Mouse (Mus musculus) cerebellum, adult 11-12 months (tissue): ENCODE results near the gene Pola2.

ENCODE experiments used
- DNase-seq: peaks from one replicate; pipeline ENCODE4 v3.0.0; 2022

Gene Pola2

DNA sequence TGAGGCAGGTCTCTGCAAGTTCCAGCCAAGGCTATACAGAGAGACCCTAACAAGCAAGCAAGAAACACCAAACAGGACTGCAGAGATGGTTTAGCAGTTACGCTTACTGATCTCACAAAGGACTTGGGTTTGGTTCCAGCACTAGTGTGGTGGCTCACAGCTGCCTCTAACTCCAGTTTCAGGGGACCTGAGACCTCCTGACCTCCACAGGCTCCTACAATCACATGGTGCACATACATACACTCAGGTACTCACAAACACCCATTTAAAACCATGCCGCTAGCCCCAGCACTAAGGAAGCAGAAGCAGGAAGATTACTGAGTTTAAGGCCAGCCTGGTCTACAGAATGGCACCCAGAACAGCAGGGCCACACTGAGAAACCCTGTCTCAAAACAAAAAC, 802 bp upstream of the Pola2 start:
- no peak for DNase-seq

DNA sequence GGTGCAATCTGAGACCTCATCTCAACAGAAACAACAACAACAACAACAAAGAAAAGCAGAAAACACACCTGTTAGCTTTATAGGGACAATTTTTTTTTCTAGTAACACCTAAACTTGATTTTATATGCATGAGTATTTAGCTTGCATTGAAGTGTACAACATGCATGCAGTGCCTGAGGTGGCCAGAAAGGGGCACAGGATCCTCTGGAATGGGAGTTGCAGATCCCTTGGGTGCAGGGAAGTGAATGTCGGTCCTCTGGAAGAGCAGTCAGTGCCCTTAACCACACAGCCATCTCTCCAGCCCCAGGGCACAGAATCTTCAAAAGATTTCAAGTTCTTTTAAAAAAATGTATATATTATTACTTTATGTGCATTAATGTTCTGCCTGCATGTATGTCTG, 1.4 kb downstream of the Pola2 start:
- no peak for DNase-seq

DNA sequence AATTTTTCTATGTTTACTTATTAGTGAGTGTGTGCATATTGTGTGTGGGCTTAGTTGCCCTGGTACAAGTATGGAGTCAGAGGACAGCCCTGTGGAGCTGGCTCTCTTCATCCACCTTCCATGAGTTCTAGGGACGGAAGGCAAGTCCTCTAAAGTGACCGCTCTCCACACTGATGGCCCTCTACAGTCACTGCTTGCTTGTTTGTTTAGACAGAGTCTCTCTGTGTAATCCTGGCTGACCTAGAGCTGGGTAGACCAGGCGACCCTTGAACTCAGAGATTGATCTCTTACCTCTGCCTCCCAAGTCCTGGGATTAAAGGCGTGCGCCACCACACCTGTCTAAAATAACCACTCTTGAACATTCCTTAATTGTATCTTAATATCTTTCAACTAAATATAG, 6.6 kb downstream of the Pola2 start:
- DNase-seq = no peak

DNA sequence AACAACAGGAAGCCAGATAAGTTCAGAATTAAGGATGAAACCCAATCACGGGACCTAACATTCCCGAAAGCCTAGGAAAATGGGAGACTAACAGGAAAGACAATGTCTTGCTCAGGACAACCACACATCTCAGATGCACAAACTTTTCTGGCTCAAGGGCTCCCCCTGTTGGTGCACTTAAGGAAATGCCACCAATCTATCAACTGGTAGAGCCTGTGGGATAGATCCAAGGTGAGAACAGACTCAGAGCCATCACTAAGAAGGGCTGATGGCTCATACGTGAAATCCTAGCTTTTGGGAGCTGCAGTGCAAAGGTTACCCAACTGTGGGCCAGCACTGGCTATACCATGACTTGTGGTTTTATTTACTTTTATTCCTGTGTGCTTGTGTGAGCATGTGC, 7.3 kb downstream of the Pola2 start:
- DNase-seq = peak; percentile 76

DNA sequence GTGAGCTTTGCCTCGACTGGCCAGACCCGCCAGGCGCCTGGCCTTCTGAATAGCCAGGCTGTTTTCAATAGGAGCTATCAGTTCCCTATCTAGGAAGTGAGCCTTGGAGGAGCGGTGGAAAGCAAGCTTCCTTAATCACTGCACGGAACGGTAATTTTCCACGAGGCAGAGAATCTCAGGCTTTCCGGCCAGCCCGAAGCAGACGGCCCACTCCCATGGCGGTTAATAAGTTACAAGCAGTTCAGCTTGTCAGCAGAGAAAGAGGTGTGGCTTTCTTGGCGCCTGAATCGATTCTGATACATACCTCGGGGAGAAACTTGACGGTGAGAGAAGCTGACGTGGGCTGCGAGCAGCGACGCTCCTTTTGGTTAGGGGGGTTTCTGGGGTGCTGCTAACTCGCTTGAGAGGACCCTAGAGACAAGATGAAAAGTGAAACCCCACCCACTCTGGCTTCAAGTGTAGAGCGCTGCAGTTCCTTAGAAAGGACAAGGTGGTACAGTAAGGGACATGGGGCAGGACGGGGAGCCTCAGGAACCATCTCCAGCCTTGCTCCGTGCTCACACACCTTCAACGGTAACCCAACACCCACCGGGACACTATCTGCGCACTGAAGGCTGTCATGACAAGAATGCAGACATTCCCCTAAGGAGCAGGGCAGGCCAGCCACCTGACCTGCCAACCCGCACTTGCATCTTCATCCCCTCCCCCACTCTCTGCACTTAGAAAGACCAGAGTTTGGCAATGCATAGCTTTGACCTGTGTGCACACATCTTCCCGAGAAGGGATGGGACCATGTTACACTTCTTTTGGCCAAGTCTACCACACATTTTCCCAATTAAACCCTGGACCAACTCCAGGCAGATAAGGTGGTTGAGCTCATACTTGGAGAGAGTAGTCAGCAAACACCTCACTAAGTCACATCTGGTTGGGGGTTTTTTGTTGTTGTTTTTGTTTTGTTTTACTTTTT, 8.0 kb downstream of the Pola2 start:
- DNase-seq = no peak

DNA sequence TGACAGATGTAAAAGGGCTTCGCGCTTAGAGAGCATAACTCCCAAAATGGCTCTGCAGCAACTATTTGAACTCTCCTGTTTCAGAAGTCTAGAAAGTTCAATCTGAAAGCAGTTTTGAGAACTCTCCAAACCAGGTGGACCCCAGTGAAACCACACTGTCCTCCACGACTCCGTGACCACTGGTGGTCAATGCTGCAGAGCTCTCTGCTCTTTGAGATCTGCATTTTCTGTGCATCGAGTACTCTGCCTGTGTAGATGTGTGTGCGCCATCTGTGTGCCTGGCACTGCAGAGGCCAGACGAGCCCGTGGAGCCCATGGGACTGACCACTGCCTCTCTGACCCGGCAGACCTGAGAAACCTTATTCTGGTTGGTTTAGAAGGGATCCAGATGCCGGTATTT, 9.1 kb downstream of the Pola2 start:
- no peak for DNase-seq

DNA sequence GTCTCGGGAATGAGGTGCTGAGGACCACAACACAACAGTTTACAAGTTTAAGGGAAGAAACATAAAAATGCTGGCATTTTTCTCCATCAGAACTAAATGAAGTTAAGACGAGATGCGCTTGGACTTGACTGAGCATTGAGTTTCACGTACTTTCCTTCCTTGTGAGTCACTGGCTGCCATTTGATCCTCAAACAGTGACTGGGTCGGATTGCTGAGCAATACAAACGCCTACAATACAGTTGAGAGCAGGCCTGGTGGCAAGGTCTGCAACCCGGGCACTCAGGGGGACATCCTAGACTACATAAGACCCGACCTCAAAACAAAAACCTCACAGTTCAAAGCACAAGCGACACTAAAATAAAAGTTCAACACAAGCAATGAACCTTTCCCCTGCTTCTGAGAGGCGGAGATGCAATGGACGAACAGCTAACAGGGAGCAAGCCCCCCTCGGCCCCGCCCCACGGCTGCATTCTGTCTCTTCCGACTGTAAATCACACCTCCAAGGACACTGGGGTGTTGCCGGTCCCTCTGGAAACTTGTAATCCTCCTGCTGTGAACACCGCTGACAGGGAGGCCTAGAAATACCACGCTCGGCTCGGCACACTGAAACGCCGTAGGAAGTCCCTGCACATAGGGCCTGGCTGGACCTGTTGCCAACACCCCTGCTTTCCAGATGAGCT, 9.8 kb downstream of the Pola2 start:
- DNase-seq = no peak

DNA sequence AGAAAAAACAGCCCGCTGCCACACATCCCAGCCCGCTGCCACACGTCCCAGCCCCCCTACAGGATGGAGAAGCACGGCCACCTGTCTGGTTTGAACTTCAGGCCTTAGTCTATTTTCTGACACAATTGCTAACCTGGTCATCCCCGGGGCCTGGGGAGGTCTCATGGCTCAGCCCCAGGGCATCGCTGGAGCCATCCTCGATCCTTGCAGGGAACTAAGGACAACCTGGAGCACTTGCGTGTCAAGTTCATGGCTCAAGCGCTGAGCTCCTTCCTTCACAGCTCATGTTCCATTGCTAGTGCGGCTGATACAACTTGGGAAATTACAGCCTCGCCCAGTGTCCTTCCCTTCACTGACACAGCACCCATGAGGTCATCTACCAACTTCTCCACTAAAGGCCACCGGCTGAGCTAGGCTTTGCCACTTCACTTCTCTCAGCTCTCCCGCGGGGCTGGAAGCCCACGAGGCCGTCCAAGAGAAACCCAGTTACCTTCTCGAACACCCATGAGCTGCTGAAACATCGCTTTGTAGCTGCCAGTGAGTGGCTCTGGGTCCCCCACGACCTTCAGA, 10.7 kb downstream of the Pola2 start:
- DNase-seq = no peak

DNA sequence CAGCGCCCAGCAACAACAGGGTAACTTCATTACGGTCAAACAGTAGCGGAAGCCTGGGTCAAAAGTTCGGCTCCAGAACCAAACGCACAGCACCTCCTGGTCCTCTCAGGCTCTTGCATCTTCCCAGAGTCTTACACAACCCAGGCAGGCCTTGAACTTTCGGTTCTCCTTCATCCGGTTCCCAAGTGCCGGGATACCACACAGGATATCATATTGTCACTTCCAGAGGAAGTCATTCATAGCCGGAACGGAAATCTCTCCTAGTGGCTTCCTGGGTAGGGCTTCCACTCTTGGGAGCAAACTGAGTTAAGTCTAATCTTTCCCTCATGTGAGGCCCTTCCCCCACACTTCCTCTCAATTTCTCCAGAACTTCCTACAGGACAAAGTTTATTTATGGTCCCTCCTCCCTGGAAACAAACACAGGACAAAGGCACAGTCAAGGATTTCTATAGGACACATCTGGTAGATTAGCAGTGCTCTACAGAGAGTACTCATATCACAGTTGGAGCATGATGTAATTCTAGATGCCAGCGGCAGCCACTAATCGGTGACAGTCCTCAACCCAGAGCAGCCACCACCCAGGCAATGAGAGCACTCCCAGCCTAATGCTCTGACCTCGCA, 11.8 kb downstream of the Pola2 start:
- DNase-seq = no peak

DNA sequence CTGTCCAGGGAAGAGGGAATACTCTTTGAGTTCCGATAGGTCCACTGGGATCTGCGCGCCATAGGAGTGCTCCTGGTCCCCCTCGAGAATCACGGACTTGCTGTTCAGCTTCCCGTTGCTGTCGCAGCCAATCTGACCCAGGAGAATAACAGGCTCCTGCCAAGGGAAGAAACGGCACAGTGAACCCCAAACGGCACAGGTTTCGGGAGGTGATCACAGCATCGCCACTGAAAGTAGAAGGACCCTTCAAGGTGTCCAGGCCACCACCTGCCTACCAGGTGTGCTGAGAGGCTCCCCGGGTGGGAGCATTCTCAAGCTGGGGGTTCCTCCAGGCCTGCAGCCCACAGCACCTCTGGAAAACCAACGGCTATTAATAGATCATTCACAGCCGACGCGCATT, 12.4 kb downstream of the Pola2 start:
- no peak for DNase-seq

DNA sequence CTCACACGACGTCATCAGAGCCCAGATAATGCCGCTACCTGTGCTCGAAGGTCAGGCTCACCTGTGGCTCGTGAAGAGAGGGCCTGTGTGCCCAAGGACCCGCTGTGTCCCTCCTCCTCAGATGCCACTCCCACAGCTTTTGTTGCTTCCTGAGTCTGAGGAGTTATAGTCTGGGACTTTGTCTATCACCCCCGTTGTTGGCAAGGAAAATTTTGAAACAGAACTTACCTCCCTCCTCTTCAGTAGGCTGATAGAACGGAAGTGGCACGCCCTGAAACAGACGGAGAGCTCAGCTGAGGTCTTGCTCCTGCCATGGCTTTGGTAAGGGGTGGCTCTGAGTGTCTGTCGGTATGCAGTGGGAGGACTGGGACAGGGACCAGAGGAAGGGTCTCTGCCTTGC, 13.8 kb downstream of the Pola2 start:
- no peak for DNase-seq

DNA sequence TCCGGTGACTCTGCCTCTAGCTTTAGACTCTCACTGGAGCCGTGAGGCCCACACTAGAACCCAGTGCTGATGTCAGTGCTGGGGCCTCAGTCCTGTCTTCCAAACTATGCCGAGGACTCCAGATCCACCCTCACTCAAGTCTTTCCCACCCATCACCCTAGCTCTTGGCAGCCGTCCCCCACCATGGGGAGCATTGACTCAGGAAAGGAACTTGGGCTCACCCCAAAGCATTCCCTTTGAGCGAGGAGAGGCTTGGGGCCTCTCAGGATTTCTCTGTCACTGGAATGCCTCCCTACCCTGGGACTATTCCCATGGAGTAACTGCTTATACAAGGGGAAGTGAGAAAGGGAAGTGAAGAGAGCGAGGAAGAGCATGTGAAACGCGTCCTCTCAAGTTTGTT, 18.1 kb downstream of the Pola2 start:
- no peak for DNase-seq

DNA sequence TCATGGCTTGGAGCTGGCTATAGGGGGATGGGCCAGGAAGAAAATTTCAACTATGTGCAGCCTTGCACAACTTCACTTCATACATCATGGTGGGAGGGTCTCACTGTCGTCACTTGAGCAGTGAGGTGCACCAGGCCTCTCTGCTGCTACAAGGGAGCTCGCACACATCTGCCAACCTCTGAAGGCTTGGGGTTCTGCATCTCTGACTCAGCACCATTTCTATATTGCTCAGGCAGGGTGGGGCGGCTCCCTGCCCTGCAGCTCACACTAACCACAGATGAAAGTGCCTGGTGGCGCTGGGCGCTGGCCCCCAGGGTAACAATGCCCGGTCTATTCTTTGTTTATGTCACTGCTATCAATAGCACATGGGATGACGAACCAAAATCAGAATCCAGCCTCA, 19.0 kb downstream of the Pola2 start:
- DNase-seq = peak; percentile 41

DNA sequence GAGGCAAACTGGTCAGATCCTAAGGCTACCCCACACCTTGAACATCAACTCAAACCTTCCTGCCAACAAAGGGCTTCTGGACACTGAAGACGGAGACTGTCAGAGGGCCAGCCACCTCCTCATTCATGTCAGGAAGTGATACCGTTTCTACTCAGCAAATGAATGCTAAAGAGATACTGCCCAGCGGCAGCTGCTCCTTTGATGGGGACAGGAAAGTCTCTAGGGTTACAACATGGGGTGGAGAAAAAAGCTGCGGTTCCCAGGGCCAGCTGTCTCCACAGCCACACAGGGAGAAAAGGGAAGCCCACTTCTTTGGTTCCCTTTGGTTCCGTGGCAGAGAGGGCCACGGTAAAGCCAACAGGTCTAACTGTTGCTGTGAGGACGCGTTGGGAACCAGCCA, 19.9 kb downstream of the Pola2 start:
- DNase-seq = no peak

DNA sequence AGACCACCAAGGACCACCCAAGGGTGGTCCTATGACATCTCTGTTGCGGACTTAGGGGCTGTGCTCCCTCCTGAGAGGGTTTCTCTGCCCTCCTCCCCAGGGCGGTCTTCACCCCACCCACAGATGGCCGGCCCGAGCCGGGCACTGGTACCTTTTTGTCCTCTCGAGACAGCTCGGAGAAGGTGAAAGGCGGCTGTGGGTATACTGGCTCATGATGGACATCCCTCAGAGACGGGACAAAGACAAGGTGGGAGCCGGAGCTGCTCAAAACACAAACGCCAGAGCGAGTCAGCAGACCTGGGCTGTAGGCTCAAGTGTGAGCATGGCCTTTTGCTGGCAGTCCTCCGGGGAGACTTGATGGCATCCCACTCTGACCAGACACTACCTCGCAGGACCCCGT, 20.6 kb downstream of the Pola2 start:
- no peak for DNase-seq

DNA sequence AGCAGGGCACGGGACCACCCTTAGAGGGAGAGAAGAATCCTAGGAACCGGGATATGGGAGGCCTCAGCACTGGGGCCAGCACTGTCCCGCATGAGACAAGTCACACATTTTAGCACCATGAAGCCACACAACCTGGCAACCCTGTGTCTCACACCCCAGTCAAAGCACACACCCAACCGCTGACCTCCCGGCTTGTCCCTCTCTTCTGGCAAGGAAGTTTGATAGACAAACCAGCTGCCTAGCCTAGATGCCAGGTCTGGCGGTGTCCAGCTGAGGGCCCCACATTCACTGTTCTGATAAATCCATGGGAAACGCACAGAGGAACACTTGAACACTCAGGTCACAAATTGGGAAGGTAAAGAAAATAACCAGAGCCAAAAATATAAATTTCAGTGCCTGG, 21.4 kb downstream of the Pola2 start:
- no peak for DNase-seq

DNA sequence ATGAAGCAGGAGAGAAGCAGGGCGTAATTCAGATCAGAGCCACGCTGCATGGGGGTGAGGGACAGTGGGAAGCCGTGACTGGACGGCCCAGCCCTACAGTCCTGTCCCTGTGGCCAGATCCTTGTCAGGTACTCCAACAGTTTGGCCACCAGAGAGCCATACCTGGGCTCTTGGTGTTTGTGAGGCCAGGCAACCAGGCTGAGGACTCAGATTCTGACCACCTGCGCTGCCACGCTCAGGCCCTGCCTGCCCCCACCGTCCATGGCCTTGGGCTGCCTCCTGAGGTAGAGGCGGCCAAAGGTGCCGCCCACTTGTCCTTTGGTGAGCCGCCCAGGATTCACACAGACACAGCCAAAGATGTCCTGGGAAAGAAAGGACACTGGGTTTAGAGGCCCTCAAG, 23.3 kb downstream of the Pola2 start:
- DNase-seq = peak; percentile 49

DNA sequence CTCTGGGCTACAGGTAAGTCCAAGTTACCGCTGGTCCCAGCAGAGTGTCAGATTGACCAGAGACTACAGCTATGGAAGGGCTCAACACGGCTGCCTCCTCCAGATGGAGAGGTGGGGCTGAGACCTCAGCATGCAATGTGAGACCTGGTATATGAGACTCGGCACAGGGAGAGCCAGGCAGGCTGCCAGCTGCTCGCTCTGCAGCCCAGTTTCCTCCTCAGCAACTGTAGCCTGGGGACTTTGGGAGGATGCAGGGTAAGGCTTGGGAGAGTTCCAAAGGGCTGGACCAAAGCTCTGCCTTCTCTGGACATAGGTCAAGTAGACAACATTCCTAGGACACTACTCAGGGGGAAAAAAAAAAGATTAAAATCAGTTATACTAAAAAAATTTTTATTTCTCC, 23.8 kb downstream of the Pola2 start:
- DNase-seq = peak; percentile 93

DNA sequence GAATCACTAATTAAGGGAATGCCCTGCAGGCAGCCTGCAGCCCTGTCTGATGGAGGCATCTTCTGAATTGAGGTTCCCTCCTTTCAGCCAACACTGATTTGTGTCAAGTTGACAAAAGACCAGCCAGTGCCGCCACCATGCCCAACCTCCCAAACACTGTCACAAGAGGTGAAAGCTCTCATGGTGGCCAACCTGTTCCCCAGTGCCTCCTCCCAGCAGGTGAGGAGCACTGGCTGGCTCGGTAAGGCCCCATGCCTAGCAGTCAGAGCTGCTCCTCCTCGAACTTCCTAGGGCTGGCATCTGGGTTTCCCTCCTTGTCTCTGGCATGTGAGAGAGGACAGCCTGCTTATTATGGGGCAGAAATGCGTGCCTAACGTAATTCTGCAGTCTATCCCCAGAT, 24.3 kb downstream of the Pola2 start:
- peak; percentile 57 for DNase-seq

DNA sequence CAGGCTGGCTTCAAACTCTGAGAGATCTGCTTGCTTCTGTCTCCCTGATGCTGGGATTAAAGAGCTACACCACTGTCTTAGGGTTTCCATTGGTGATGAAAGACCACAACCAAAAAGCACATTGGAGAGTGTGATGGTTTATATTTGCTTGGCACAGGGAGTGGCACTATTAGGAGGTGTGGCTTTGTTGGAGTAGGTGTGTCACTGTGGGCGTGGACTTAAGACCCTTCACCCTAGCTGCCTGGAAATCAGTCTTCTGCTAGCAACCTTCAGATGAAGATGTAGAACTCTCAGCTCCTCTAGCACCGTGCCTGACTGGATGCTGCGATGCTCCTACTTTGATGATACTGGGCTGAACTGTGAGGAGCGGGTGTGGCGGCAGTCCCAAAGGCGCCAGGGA, 25.5 kb downstream of the Pola2 start:
- no peak for DNase-seq

DNA sequence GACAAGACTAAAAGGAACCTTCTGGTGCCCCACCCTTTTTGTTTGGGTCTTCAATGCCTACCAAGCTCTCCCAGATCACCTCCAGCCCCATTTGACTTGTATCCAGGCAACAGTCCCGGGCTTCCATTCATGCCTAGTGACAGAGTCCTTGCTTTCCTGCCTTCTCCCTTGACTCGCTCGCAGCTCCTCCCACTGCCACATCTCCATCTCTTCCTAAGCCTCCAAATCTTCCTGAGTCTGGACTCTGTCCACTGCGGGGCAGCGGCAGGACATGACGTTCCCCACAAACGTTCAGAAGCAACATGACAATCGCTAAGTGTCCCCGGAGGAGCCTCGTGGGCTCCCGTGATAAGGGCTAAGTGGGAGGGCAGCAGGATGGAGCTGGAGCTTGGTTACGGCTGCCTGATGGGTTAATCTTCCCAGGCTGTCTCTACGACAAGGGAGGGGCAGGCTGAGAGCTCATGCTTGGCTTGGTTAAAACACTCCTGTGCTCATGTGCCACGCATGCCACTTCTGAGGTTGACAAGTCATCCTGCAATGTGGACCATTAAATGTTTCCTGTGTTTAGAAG, 26.1 kb downstream of the Pola2 start:
- no peak for DNase-seq

DNA sequence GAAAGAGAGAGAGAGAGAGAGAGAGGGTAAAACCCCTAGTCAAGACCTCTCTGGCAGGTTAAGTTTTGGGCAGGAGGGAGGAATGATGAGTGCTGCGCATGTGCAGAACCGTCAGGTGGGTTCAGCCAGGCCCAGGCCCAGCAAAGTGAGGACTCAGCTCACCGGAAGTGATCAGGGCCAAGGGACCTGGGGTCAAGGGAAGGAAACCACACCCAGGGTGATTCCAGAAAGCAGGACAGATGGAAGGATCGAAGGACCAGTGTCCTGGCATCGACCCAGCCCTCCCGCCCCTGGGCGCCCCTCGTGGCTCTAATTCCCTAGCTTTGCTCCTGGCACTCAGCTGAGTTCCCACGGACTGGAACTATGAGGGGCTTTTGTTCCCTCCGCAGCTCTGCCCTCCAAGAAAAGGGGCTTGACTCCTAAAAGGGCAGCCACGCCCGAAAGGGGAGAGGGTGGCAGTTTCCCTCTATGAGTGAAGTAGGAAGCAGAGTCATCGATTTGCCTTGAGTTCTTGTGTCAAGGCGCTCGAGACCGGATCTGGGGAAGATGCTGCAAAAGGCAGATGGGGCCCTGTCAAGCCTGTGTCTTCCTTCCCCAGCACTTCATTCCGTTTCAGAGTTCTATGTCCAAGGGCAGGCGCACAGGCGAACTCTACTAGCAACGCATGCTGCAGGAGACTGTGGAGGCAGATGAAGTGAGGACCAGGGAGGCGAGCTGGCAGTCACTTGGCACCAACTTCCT, 26.7 kb downstream of the Pola2 start:
- peak; percentile 23 for DNase-seq

DNA sequence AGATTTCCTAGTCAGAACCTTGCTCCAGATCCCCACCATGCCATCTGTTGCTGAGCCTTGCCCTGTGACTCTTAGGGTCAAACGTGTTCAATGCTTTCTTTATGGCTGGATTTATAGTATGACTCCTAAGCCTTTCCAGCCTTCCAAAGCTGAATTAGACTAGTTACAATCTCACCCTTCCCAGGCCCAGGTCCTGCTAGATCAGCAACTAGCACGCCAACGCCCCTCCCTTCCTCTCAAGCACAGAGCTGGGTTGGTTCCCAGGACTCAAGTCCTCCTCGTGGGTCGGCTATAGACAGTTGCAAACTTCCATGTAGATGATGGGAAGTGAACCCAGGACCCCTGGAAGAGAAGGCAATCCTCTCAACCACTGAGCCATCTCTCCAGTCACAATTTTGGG, 28.3 kb downstream of the Pola2 start:
- no peak for DNase-seq
